Mouse (Mus musculus) neural tube, embryonic 13.5 days (tissue): ENCODE measurements around the gene Psmd1. TPM values are rescaled to one million over a fixed set of nuclear protein-coding genes. Genes with fewer than 3 reads are reported as not detected.

Experiments used
- ATAC-seq: fragments of 200-750 bp; cut with Nextera tagmentation; 2 replicates; pipeline ENCODE4 v1.8.0; 2017; ENCODE audit warnings: low read depth, mild to moderate bottlenecking, moderate TSS enrichment, moderate library complexity
- H3K27ac ChIP-seq: fragments of 300-500 bp; sonication (generic); replicated peaks from 2 replicates; pipeline ENCODE4 v1.5.1; 2015; ENCODE audit warnings: moderate library complexity, mild to moderate bottlenecking, inconsistent platforms
- H3K27me3 ChIP-seq: fragments of 300-500 bp; sonication (generic); 2 replicates; pipeline ENCODE4 v1.6.1; 2015; ENCODE audit warnings: mild to moderate bottlenecking, inconsistent platforms
- H3K36me3 ChIP-seq: fragments of 300-500 bp; sonication (generic); 2 replicates; pipeline ENCODE4 v1.6.1; 2015; ENCODE audit warnings: mild to moderate bottlenecking, inconsistent platforms
- H3K4me1 ChIP-seq: fragments of 300-500 bp; sonication (generic); replicated peaks from 2 replicates; pipeline ENCODE4 v1.6.1; 2015; ENCODE audit warnings: inconsistent platforms
- H3K4me2 ChIP-seq: fragments of 300-500 bp; sonication (generic); 2 replicates; pipeline ENCODE4 v1.6.1; 2015; ENCODE audit warnings: inconsistent platforms, mild to moderate bottlenecking, moderate library complexity
- H3K4me3 ChIP-seq: fragments of 300-500 bp; sonication (generic); 2 replicates; pipeline ENCODE4 v1.5.1; 2015; ENCODE audit warnings: mild to moderate bottlenecking, inconsistent platforms
- H3K9ac ChIP-seq: fragments of 300-500 bp; sonication (generic); 2 replicates; pipeline ENCODE4 v1.6.1; 2015; ENCODE audit warnings: moderate library complexity, mild to moderate bottlenecking, inconsistent platforms
- H3K9me3 ChIP-seq: fragments of 300-500 bp; sonication (generic); 2 replicates; pipeline ENCODE4 v1.6.1; 2016; ENCODE audit warnings: inconsistent platforms
- WGBS: fragments of 180-500 bp; shearing (Covaris S2); methylation state at CpG from one replicate; pipeline ENCODE4 v1.1.7; 2015; 5-methylcytosine and 5-hydroxymethylcytosine counted together
- polyA plus RNA-seq: library from polyadenylated mRNA; unstranded; fragments of >200 nt; fragmentation: Nextera tagmentation; extraction: Ambion mirVana; gene quantifications from 2 replicates; pipeline ENCODE4 v1.2.1, GENCODE M21; 2015

The Psmd1 gene
- polyA plus RNA-seq, 1 experiment from 2014 or later, result 181 TPM

DNA sequence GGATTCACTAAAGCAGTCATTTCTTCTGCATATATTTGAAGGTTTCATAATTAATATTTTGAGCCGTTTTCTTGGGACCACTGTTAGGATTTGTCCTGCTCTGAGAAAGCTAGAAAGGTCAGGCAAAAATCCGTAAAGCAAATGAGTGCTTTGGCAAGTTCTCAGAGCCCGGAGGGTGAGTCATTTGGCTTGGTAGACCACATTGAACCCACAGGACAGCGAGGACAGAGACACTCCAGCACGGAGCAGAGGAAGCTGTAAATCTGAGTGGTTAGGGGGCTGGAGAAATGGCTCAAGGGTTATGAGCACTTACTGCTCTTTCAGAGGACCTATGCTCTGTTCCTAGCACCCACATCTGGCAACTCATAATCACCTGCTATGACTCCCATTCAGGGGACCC is 83.4 kb downstream of the Psmd1 start:
- Histone ChIP-seq H3K4me2 (no peak overlapping the region), H3K27ac (no peak overlapping the region), H3K9me3 (no peaks in the 10 kb centered on the region), H3K4me1 (no peaks in the 10 kb centered on the region), H3K9ac (no peak overlapping the region), H3K4me3 (no peak overlapping the region), H3K27me3 (no peaks in the 10 kb centered on the region), H3K36me3 (0 out of 2 replicates have a peak, but pooled peaks cover 2% of the 10 kb centered on the region)
- ATAC-seq, result no peak
- WGBS, result 77% methylated on average over 5 of the region's 5 CpGs

DNA sequence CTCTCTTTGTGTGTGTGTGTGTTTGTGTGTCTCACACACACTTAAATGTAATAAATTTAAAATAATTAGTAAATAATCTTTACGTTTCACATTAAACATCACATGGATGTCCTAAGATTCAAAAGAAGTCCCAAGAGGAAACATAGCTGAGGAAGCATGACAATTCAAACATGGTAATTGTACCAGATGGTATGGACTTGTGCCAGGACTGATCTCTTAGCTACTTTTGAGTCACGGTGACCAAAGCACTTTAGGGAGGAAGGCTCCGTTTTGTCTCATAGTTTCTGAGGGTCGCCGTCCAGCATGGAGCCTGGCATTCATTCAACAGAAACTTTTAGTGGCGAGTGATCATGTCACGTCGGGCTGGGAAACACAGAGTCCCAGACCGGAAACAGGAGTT is 84.0 kb downstream of the Psmd1 start:
- Histone ChIP-seq H3K4me3 (no peak overlapping the region), H3K27me3 (no peaks in the 10 kb centered on the region), H3K36me3 (no peaks in the 10 kb centered on the region), H3K9ac (no peak overlapping the region), H3K4me2 (no peak overlapping the region), H3K9me3 (no peaks in the 10 kb centered on the region), H3K27ac (no peak overlapping the region), H3K4me1 (no peaks in the 10 kb centered on the region)
- WGBS, result 84% methylated on average over 9 of the region's 9 CpGs
- no peak for ATAC-seq

DNA sequence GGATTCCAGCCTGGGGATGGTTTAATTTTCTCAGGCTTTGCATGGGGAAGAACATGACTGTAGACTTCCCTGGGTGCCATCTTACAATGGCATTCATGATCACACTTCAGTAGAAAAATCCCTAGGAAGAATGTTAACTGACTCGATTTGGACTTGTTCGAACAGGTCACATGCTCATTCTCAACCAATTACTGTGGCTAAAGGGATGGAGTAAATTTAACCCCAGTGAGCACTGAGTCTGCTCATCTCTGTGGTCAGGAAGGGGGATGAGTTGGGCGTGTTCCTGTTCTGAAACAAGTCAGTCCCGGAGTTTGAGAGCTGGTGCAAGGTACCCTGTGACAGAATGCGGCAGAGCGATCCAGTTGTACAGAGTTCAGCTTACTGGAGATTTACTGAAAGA is 86.7 kb downstream of the Psmd1 start:
- no peaks in the 10 kb centered on the region for H3K9me3 ChIP-seq
- no peak overlapping the region for H3K27ac ChIP-seq
- no peaks in the 10 kb centered on the region for H3K27me3 ChIP-seq
- peaks cover 19% of the 10 kb centered on the region for H3K4me1 ChIP-seq
- H3K9ac ChIP-seq, result no peak overlapping the region
- H3K4me2 ChIP-seq, result no peak overlapping the region
- H3K4me3 ChIP-seq, result no peak overlapping the region
- no peaks in the 10 kb centered on the region for H3K36me3 ChIP-seq
- no peak for ATAC-seq
- WGBS, result 90% methylated on average over 6 of the region's 6 CpGs

DNA sequence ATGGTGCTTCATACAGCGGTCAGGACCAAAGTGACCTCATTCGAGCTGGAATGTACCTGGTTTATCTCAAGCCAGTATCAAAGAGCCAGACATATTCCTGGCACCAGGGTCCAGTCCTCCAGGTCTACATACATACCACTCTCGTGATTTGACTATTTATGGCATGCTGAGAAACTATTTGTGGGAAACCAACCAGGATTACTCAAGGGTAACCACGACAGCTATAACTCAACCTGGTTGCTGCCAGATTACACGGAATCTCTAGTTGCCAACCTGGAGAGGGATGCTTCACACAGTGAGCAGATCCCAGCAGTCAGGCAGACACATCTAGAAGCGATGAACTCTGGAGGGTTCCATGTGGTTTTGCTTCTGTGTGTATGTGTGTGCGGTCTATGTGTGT is 87.2 kb downstream of the Psmd1 start:
- ATAC-seq, result no peak
- WGBS, result 84% methylated on average over 7 of the region's 7 CpGs
- Histone ChIP-seq H3K9me3 (no peaks in the 10 kb centered on the region), H3K4me3 (no peak overlapping the region), H3K27me3 (no peaks in the 10 kb centered on the region), H3K27ac (no peak overlapping the region), H3K36me3 (no peaks in the 10 kb centered on the region), H3K4me2 (no peak overlapping the region), H3K9ac (no peak overlapping the region), H3K4me1 (peaks cover 23% of the 10 kb centered on the region)

DNA sequence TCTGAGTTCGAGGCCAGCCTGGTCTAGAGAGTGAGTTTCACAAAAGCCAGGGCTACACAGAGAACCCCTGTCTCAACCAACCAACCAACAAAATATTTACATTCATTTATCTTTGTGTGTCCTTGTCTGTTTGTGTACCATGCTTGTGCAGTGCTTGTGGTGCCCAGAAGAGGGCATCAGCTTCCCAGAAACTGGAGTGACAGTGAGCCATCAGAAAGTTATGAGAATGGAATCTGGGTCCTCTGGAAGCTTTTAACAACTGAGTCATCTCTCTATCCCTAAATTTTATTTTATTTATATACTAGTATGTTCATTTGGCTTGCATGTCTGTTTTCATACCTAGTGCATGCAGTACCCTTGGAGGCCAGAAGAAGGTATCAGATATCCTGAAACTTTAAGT is 88.4 kb downstream of the Psmd1 start:
- H3K9ac ChIP-seq, result no peak overlapping the region
- H3K27me3 ChIP-seq, result no peaks in the 10 kb centered on the region
- peaks cover 23% of the 10 kb centered on the region for H3K4me1 ChIP-seq
- peaks cover 11% of the 10 kb centered on the region; the same call in 1 of the 2 replicates for H3K36me3 ChIP-seq
- no peak overlapping the region for H3K27ac ChIP-seq
- ATAC-seq, result no peak
- WGBS, result 97% methylated on average over 1 of the region's 1 CpGs
- H3K9me3 ChIP-seq, result no peaks in the 10 kb centered on the region
- no peak overlapping the region for H3K4me2 ChIP-seq
- H3K4me3 ChIP-seq, result no peak overlapping the region

- H3K9me3 ChIP-seq, result no peaks in the 10 kb centered on the region
- peak; percentile 100 for ATAC-seq
- H3K4me3 ChIP-seq, result peak within 1 kb of the TSS; percentile 86
- no peaks in the 10 kb centered on the region for H3K27me3 ChIP-seq
- peak within 1 kb of the TSS; percentile 84 for H3K27ac ChIP-seq
- peaks cover 23% of the 10 kb centered on the region for H3K4me1 ChIP-seq
- H3K36me3 ChIP-seq, result peaks cover 25% of the 10 kb centered on the region
- WGBS, result 5% methylated on average over 40 of the region's 40 CpGs
- H3K4me2 ChIP-seq, result peak within 1 kb of the TSS; percentile 70
- H3K9ac ChIP-seq, result peak within 1 kb of the TSS; percentile 90
These were observed 90.1 kb downstream of the Psmd1 start, which contains the start of gene Armc9 for GRCm38 (mm10) chr1:86154133-86154823. Gene Armc9 (plus strand): TSS chr1:86154780.

DNA sequence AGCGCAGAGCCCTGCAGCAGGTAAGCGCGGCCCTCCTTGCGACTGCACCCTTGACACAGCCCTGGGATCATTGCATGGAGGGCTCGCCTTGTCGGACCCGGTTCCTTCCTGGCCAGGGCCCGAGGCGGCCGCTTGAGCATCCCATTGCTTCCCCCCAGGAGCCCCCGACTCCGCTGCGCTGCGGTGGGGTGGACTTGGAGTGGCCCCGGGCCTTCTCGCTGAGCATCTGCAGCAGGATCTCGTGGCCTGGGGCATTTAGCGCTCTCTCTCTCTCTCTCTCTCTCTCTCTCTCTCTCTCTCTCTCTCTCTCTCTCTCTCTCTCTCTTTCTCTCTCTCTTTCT is 90.6 kb downstream of the Psmd1 start:
- Histone ChIP-seq H3K27me3 (no peaks in the 10 kb centered on the region), H3K4me2 (peak overlapping the region; percentile 70), H3K9me3 (no peaks in the 10 kb centered on the region), H3K27ac (peak overlapping the region; percentile 65; the same call in 1 of the 2 replicates), H3K36me3 (peaks cover 29% of the 10 kb centered on the region), H3K4me3 (peak overlapping the region; percentile 86), H3K9ac (peak overlapping the region; percentile 90), H3K4me1 (peaks cover 23% of the 10 kb centered on the region)
- no peak for ATAC-seq
- WGBS, result under 1% methylated on average over 18 of the region's 18 CpGs

DNA sequence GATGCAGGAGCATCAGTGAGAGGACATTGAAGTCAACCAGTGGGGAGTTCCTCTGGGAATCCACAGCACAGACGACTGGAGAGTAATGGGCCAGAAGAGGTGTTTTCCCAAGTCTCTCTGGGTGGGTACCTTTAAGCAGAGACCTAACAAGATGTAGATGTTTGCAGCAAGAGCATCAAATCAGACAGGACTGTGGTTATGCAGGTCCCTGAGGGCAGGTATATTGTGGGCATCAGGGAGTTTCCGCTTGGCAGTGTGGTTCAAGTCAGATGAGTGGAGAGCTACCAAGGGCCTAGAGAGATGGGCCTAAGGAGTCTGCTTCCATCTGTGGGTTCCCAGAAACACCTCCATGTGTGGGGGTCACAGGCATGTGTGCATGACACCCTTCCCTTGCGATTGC is 91.9 kb downstream of the Psmd1 start:
- H3K36me3 ChIP-seq, result peaks cover 42% of the 10 kb centered on the region
- H3K9ac ChIP-seq, result peak overlapping the region; percentile 90; the same call in 1 of the 2 replicates
- WGBS, result 87% methylated on average over 3 of the region's 3 CpGs
- H3K9me3 ChIP-seq, result no peaks in the 10 kb centered on the region
- H3K4me1 ChIP-seq, result peaks cover 23% of the 10 kb centered on the region
- no peaks in the 10 kb centered on the region for H3K27me3 ChIP-seq
- no peak overlapping the region for H3K27ac ChIP-seq
- no peak for ATAC-seq
- no peak overlapping the region for H3K4me2 ChIP-seq
- no peak overlapping the region for H3K4me3 ChIP-seq

- 93% methylated on average over 6 of the region's 6 CpGs for WGBS
- Histone ChIP-seq H3K4me2 (no peak overlapping the region), H3K9ac (0 out of 2 replicates have a peak overlapping the region, but pooled peaks have one; percentile 17), H3K27ac (no peak overlapping the region), H3K36me3 (peaks cover 47% of the 10 kb centered on the region), H3K4me1 (peaks cover 23% of the 10 kb centered on the region), H3K4me3 (no peak overlapping the region), H3K9me3 (no peaks in the 10 kb centered on the region), H3K27me3 (no peaks in the 10 kb centered on the region)
- no peak for ATAC-seq
These were observed 92.4 kb downstream of the Psmd1 start for GRCm38 (mm10) chr1:86156595-86156994.

- no peak overlapping the region for H3K4me2 ChIP-seq
- no peaks in the 10 kb centered on the region for H3K9me3 ChIP-seq
- H3K36me3 ChIP-seq, result peaks cover 80% of the 10 kb centered on the region
- no peak overlapping the region for H3K4me3 ChIP-seq
- H3K4me1 ChIP-seq, result peaks cover 12% of the 10 kb centered on the region
- H3K27me3 ChIP-seq, result no peaks in the 10 kb centered on the region
- no peak for ATAC-seq
- H3K9ac ChIP-seq, result no peak overlapping the region
- 94% methylated on average over 6 of the region's 6 CpGs for WGBS
- H3K27ac ChIP-seq, result no peak overlapping the region
These were observed 95.9 kb downstream of the Psmd1 start for GRCm38 (mm10) chr1:86160059-86160458.

- no peak for ATAC-seq
- Histone ChIP-seq H3K4me1 (peaks cover 8% of the 10 kb centered on the region), H3K27ac (no peak overlapping the region), H3K9me3 (no peaks in the 10 kb centered on the region), H3K36me3 (peaks cover 84% of the 10 kb centered on the region), H3K4me2 (no peak overlapping the region), H3K9ac (no peak overlapping the region), H3K4me3 (no peak overlapping the region), H3K27me3 (no peaks in the 10 kb centered on the region)
- WGBS, result 95% methylated on average over 5 of the region's 5 CpGs
These were observed 96.3 kb downstream of the Psmd1 start for GRCm38 (mm10) chr1:86160479-86160878.

DNA sequence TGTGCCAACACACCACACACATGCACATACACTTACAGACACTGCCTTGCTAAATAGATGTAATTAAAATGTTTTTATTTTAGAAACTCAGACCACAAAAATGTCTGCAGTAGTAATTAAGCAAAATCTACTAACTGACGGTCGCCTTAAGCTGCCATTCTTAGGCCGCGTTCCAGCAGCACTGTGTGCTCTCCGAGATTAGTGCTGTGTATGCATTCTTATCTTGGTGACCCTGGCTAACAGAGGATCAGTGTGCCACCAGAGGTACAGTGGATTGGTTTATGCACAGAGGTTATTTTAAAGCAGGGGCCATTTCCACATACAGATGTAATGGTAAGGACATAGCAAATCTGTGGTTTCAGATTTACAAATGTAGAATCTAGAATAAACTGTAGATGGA is 96.9 kb downstream of the Psmd1 start:
- Histone ChIP-seq H3K4me3 (no peak overlapping the region), H3K9ac (no peak overlapping the region), H3K4me2 (no peak overlapping the region), H3K4me1 (peaks cover 2% of the 10 kb centered on the region; the same call in 1 of the 2 replicates), H3K27me3 (no peaks in the 10 kb centered on the region), H3K27ac (no peak overlapping the region), H3K9me3 (no peaks in the 10 kb centered on the region), H3K36me3 (peaks cover 89% of the 10 kb centered on the region)
- WGBS, result 96% methylated on average over 5 of the region's 5 CpGs
- no peak for ATAC-seq

DNA sequence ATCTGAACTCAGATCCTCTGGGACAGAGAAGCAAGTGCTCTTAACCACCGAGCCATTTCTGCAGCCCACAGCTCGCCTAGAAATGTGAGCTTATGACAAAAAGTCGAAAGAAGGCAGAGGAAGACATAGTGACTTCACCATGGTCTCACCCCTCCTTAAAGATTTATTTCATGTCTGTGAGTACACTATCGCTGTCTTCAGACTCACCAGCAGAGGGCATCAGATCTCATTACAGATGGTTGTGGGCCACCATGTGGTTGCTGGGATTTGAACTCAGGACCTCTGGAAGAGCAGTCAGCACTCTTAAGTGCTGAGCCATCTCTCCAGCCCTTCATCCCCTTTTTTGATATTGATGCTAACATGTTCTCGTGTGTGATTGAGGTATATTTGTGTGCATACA is 110.4 kb downstream of the Psmd1 start:
- no peak overlapping the region for H3K4me2 ChIP-seq
- no peak overlapping the region for H3K4me3 ChIP-seq
- H3K9ac ChIP-seq, result no peak overlapping the region
- H3K36me3 ChIP-seq, result peaks cover 83% of the 10 kb centered on the region
- no peak for ATAC-seq
- 90% methylated on average over 5 of the region's 5 CpGs for WGBS
- H3K9me3 ChIP-seq, result no peaks in the 10 kb centered on the region
- no peaks in the 10 kb centered on the region for H3K4me1 ChIP-seq
- H3K27ac ChIP-seq, result no peak overlapping the region
- H3K27me3 ChIP-seq, result no peaks in the 10 kb centered on the region
